23 mouse cellular contexts compared by ENCODE assay signal in the genomic region with DNA sequence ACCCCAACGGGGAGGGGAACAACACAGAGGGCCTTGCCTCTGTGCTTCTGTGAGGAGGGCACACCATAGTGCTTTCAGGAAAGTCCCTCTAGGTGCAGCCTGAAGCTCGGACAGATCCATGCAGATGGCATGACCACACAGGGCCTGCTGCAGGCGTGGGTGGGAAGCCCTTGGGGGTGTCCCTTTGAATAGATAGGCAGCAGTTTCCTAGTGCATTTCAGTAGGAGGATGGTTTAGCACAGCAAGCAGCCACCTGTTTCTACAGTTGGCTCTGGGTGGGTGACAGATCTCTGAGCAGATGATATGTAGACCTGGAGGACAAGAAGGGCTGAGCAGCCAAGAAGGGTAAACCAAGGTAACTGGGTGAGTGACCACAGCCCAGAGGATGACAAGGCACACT.
DNase-seq lines count a peak whose midpoint lies in the region; TF ChIP-seq lines count a peak whose summit lies in the region.
"Had no signal": no experiment of that assay in that cellular context is flagged by ENCODE, and none has a peak within 500 bp of the region (broad histone marks: within the 10 kb centered on the region; RNA-seq: fewer than 3 reads in every experiment).

No protein-coding gene starts in this region.

- no peak overlapping the region for H3ac ChIP-seq in myocyte (ENCODE audit: control insufficient read depth, insufficient read length)

- H3K27ac ChIP-seq in cerebellum, adult 2 months (ENCODE audit: insufficient read depth, low read length): peak overlapping the region; percentile 17; the same call in 1 of the 2 replicates
- H3K27ac ChIP-seq: gastrocnemius, adult 2 months; hindbrain, embryonic 10.5 days; hindbrain, embryonic 13.5 days had no signal

- H3K79me2 ChIP-seq in myocyte (ENCODE audit: control insufficient read depth, insufficient read depth): no peaks in the 10 kb centered on the region

- DNase-seq in cerebellum, adult 2 months: no peak
- DNase-seq in cerebellum, adult 18-20 months: no peak
- peak; percentile 52 for DNase-seq in layer of hippocampus, adult 9-11 months
- no peak for DNase-seq in layer of hippocampus, adult 9-10 months (ENCODE audit: low spot score)
- DNase-seq in testis, postnatal 10 days (ENCODE audit: low spot score): peak; percentile 35
- DNase-seq in testis, postnatal 14 days (ENCODE audit: low spot score): no peak
- DNase-seq in adrenal gland, adult 18-20 months (ENCODE audit: low spot score in 2 of 2): no peak
- DNase-seq: adrenal gland, adult 2 months; adrenal gland, postnatal 25 days; cerebellum, adult 8-10 months; cerebellum, postnatal 10 days; cerebellum, postnatal 36 days; embryo, embryonic 11 days; forebrain, postnatal 0 days; gastrocnemius, adult 2 months; gastrocnemius, postnatal 14 days; heart, postnatal 36 days had no signal

- TF ChIP-seq POLR2A in cerebellum, adult 2 months (IDR thresholded peaks at IDR 0.05; ENCODE audit: borderline replicate concordance, insufficient read depth, low read length): no peak
- TF ChIP-seq POLR2A in myocyte (IDR thresholded peaks at IDR 0.05; ENCODE audit: insufficient read length, low read depth): no peak

- H3K27me3 ChIP-seq in cerebellum, adult 2 months (ENCODE audit: control insufficient read depth, insufficient read depth, low read length): no peaks in the 10 kb centered on the region
- H3K27me3 ChIP-seq in myocyte (ENCODE audit: control insufficient read depth, insufficient read depth, insufficient read length): no peaks in the 10 kb centered on the region
- H3K27me3 ChIP-seq: hindbrain, embryonic 13.5 days; Patski had no signal

- H3K36me3 ChIP-seq in myocyte (ENCODE audit: control insufficient read depth, insufficient read depth): no peaks in the 10 kb centered on the region
- H3K36me3 ChIP-seq: G1E; hindbrain, embryonic 10.5 days; hindbrain, embryonic 13.5 days had no signal

- peaks cover 76% of the 10 kb centered on the region for H3K4me1 ChIP-seq in cerebellum, adult 2 months (ENCODE audit: control insufficient read depth, insufficient read depth, low read length)

- WGBS in cerebellum, adult 2 months: 34% methylated on average over 3 of the region's 3 CpGs

- H3K4me3 ChIP-seq in cerebellum, adult 2 months (replicated peaks; ENCODE audit: insufficient read depth, low read depth, low read length): no peak overlapping the region
- H3K4me3 ChIP-seq in myocyte: no peak overlapping the region
- H3K4me3 ChIP-seq: gastrocnemius, adult 2 months; hindbrain, embryonic 10.5 days; hindbrain, embryonic 13.5 days had no signal

- no peak for TF ChIP-seq CTCF in cerebellum, adult 2 months (IDR thresholded peaks at IDR 0.05; ENCODE audit: borderline replicate concordance, insufficient read depth, low read depth, low read length)

- H3K4me2 ChIP-seq in myocyte (ENCODE audit: low read depth): no peak overlapping the region
- H3K4me2 ChIP-seq: heart, embryonic 11.5 days; hindbrain, embryonic 13.5 days had no signal

TF ChIP-seq in myocyte, 11 proteins besides CTCF, POLR2A, EP300 and RAD21:
- TF ChIP-seq SRF (IDR thresholded peaks at IDR 0.05; ENCODE audit: control insufficient read depth, insufficient read length, low read depth) (no peak), MYOG (IDR thresholded peaks at IDR 0.05; ENCODE audit: control insufficient read depth in 1 of 3, insufficient read depth in 1 of 3, insufficient read length in 2 of 3, low read depth in 2 of 3) (peak in 1 of 3 experiments; percentile 76), MYOD1 (IDR thresholded peaks at IDR 0.05; ENCODE audit: control insufficient read depth in 1 of 3, insufficient read length in 2 of 3, low read depth in 2 of 3) (peak in 2 of 3 experiments; percentile 43 to 77), MAX (IDR thresholded peaks at IDR 0.05; ENCODE audit: low read depth) (no peak), E2F4 (IDR thresholded peaks at IDR 0.05; ENCODE audit: insufficient read depth) (no peak), CEBPB (IDR thresholded peaks at IDR 0.05; ENCODE audit: insufficient read depth, poor library complexity, severe bottlenecking) (no peak), TCF12 (IDR thresholded peaks at IDR 0.05; ENCODE audit: insufficient read depth, poor library complexity, severe bottlenecking) (peak; percentile 10), TCF3 (IDR thresholded peaks at IDR 0.05; ENCODE audit: insufficient read length, low read depth) (no peak), REST (IDR thresholded peaks at IDR 0.05; ENCODE audit: insufficient read depth, insufficient read length) (no peak), POLR2AphosphoS2 (IDR thresholded peaks at IDR 0.05; ENCODE audit: insufficient read length, low read depth) (no peak), USF1 (IDR thresholded peaks at IDR 0.05; ENCODE audit: low read depth) (no peak)

Comparison
In these comparisons a context has a peak if more than half of its experiments do, and no peak if none do; other contexts are left out.
1. DNase-seq: peak in layer of hippocampus, adult 9-11 months (single experiment) and testis, postnatal 10 days (single experiment); none in cerebellum, adult 2 months (0 of 2), cerebellum, adult 18-20 months (0 of 2), layer of hippocampus, adult 9-10 months (single experiment), testis, postnatal 14 days (single experiment) and adrenal gland, adult 18-20 months (0 of 2).